Mouse (Mus musculus) heart, embryonic 16.5 days (tissue): ENCODE data around the gene Zcrb1. TPM values are rescaled to one million over a fixed set of nuclear protein-coding genes. Genes with fewer than 3 reads are reported as not detected.

Source experiments
- ATAC-seq: fragments of 200-750 bp; cut with Nextera tagmentation; replicated peaks from 2 replicates; pipeline ENCODE4 v1.8.0; 2017; ENCODE audit warnings: moderate number of reproducible peaks; ENCODE audit not compliant: insufficient read depth, low FRiP score; ENCODE audit errors: extremely low read depth
- H3K27ac ChIP-seq: fragments of 300-500 bp; sonication (generic); 2 replicates; pipeline ENCODE4 v1.5.1; 2014; ENCODE audit warnings: mild to moderate bottlenecking, low read length, control low read depth, moderate library complexity
- H3K27me3 ChIP-seq: fragments of 300-500 bp; sonication (generic); 2 replicates; pipeline ENCODE4 v1.6.1; 2014; ENCODE audit warnings: low read length, mixed read lengths; ENCODE audit not compliant: control insufficient read depth, insufficient read depth
- H3K36me3 ChIP-seq: fragments of 300-500 bp; sonication (generic); 2 replicates; pipeline ENCODE4 v1.6.1; 2014; ENCODE audit not compliant: control insufficient read depth, insufficient read depth
- H3K4me1 ChIP-seq: fragments of 300-500 bp; sonication (generic); 2 replicates; pipeline ENCODE4 v1.6.1; 2014; ENCODE audit warnings: low read length, mixed read lengths; ENCODE audit not compliant: control insufficient read depth, insufficient read depth
- H3K4me2 ChIP-seq: fragments of 300-500 bp; sonication (generic); 2 replicates; pipeline ENCODE4 v1.6.1; 2014; ENCODE audit warnings: low read depth, mild to moderate bottlenecking, control low read depth, low read length
- H3K4me3 ChIP-seq: fragments of 300-500 bp; sonication (generic); 2 replicates; pipeline ENCODE4 v1.5.1; 2014; ENCODE audit warnings: mild to moderate bottlenecking, control low read depth, low read length
- H3K9ac ChIP-seq: fragments of 300-500 bp; sonication (generic); 2 replicates; pipeline ENCODE4 v1.6.1; 2014; ENCODE audit warnings: low read length, control low read depth
- H3K9me3 ChIP-seq: fragments of 300-500 bp; sonication (generic); replicated peaks from 2 replicates; pipeline ENCODE4 v1.6.1; 2016; ENCODE audit warnings: low read length; ENCODE audit not compliant: control insufficient read depth
- WGBS: fragments of 180-500 bp; shearing (Covaris S2); extraction: QIAGEN DNeasy Blood & Tissue Kit; methylation state at CpG from one replicate; pipeline ENCODE4 v1.1.7; 2014; 5-methylcytosine and 5-hydroxymethylcytosine counted together
- polyA plus RNA-seq: library from polyadenylated mRNA; unstranded; fragments of >200 nt; fragmentation: Nextera tagmentation; extraction: Ambion mirVana; gene quantifications from 2 replicates; pipeline ENCODE4 v1.2.1, GENCODE M21; 2015

Gene Zcrb1
- polyA plus RNA-seq, 1 experiment from 2014 or later, result 114 TPM

- Histone ChIP-seq H3K9ac (no peak overlapping the region), H3K4me1 (no peaks in the 10 kb centered on the region; the same call in 1 of the 2 replicates), H3K4me3 (no peak overlapping the region), H3K27me3 (no peaks in the 10 kb centered on the region), H3K9me3 (no peaks in the 10 kb centered on the region), H3K36me3 (peaks cover 9% of the 10 kb centered on the region), H3K27ac (no peak overlapping the region), H3K4me2 (no peak overlapping the region)
- no peak for ATAC-seq
- 94% methylated on average over 9 of the region's 9 CpGs for WGBS
Observed at GRCm38 (mm10) chr15:93414456-93414855, 16.3 kb upstream of the Zcrb1 start.

GRCm38 (mm10) chr15:93412445-93412844 is 14.3 kb upstream of the Zcrb1 start:
- no peak overlapping the region for H3K9ac ChIP-seq
- ATAC-seq, result no peak
- no peak overlapping the region for H3K27ac ChIP-seq
- H3K4me1 ChIP-seq, result no peaks in the 10 kb centered on the region; the same call in 1 of the 2 replicates
- H3K9me3 ChIP-seq, result no peaks in the 10 kb centered on the region
- WGBS, result 91% methylated on average over 3 of the region's 3 CpGs
- H3K4me2 ChIP-seq, result no peak overlapping the region
- peaks cover 9% of the 10 kb centered on the region for H3K36me3 ChIP-seq
- H3K4me3 ChIP-seq, result no peak overlapping the region
- no peaks in the 10 kb centered on the region for H3K27me3 ChIP-seq

DNA sequence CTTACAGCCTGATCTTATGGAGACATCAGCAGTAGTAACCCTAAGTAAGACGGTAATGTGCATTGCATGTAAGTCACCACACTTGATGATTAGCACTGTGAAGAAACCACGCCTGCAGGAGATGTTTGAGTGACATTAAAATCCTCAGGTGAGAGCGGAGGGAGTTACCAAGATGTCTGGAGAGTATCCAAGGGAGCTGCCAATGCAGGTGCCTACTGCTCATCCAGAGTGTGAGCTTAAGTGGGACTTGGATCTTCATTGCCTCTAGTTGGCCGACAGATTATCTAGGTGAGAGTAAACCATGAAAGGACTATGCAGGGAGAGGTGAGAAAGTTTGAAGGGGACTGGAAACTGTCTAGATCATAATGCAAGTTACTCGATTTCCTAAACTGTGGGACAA is 8.4 kb upstream of the Zcrb1 start:
- no peaks in the 10 kb centered on the region; the same call in none of the 2 replicates for H3K36me3 ChIP-seq
- no peak overlapping the region for H3K4me3 ChIP-seq
- H3K27me3 ChIP-seq, result no peaks in the 10 kb centered on the region
- H3K4me1 ChIP-seq, result 0 out of 2 replicates have a peak, but pooled peaks cover 2% of the 10 kb centered on the region
- H3K9me3 ChIP-seq, result no peaks in the 10 kb centered on the region
- WGBS, result 90% methylated on average over 5 of the region's 5 CpGs
- H3K27ac ChIP-seq, result no peak overlapping the region
- no peak overlapping the region for H3K9ac ChIP-seq
- H3K4me2 ChIP-seq, result no peak overlapping the region
- no peak for ATAC-seq

- no peaks in the 10 kb centered on the region for H3K9me3 ChIP-seq
- ATAC-seq, result no peak
- H3K36me3 ChIP-seq, result no peaks in the 10 kb centered on the region; the same call in 1 of the 2 replicates
- H3K9ac ChIP-seq, result no peak overlapping the region
- H3K27me3 ChIP-seq, result no peaks in the 10 kb centered on the region
- H3K27ac ChIP-seq, result no peak overlapping the region
- 82% methylated on average over 7 of the region's 7 CpGs for WGBS
- peaks cover 4% of the 10 kb centered on the region; the same call in 1 of the 2 replicates for H3K4me1 ChIP-seq
- no peak overlapping the region for H3K4me3 ChIP-seq
- H3K4me2 ChIP-seq, result no peak overlapping the region
Observed at GRCm38 (mm10) chr15:93405446-93405986, 7.4 kb upstream of the Zcrb1 start.

- Histone ChIP-seq H3K4me2 (no peak overlapping the region), H3K4me3 (no peak overlapping the region), H3K4me1 (peaks cover 6% of the 10 kb centered on the region), H3K27me3 (no peaks in the 10 kb centered on the region), H3K9ac (no peak overlapping the region), H3K9me3 (no peaks in the 10 kb centered on the region), H3K36me3 (no peaks in the 10 kb centered on the region; the same call in 1 of the 2 replicates), H3K27ac (no peak overlapping the region)
- ATAC-seq, result no peak
Observed at GRCm38 (mm10) chr15:93404849-93405248, 6.7 kb upstream of the Zcrb1 start.

- no peak overlapping the region for H3K9ac ChIP-seq
- no peaks in the 10 kb centered on the region; the same call in 1 of the 2 replicates for H3K36me3 ChIP-seq
- H3K4me1 ChIP-seq, result peaks cover 17% of the 10 kb centered on the region
- no peaks in the 10 kb centered on the region for H3K9me3 ChIP-seq
- H3K4me3 ChIP-seq, result no peak overlapping the region
- H3K27me3 ChIP-seq, result no peaks in the 10 kb centered on the region
- 93% methylated on average over 2 of the region's 2 CpGs for WGBS
- no peak overlapping the region for H3K27ac ChIP-seq
- no peak for ATAC-seq
- H3K4me2 ChIP-seq, result no peak overlapping the region
Observed at GRCm38 (mm10) chr15:93402730-93403129, 4.6 kb upstream of the Zcrb1 start.

- no peaks in the 10 kb centered on the region; the same call in 1 of the 2 replicates for H3K36me3 ChIP-seq
- 50% methylated on average over 4 of the region's 4 CpGs for WGBS
- H3K4me1 ChIP-seq, result peaks cover 24% of the 10 kb centered on the region
Observed at GRCm38 (mm10) chr15:93401446-93401845, 3.3 kb upstream of the Zcrb1 start.

GRCm38 (mm10) chr15:93398699-93399540 is 786 bp upstream of the Zcrb1 start:
- no peaks in the 10 kb centered on the region for H3K27me3 ChIP-seq
- no peak for ATAC-seq
- 4% methylated on average over 36 of the region's 36 CpGs for WGBS

More at GRCm38 (mm10) chr15:93401446-93401845, 3.3 kb upstream of the Zcrb1 start:
- H3K4me3 ChIP-seq, result no peak overlapping the region
- no peak overlapping the region for H3K9ac ChIP-seq
- H3K9me3 ChIP-seq, result no peaks in the 10 kb centered on the region
- no peaks in the 10 kb centered on the region for H3K27me3 ChIP-seq
- no peak overlapping the region for H3K4me2 ChIP-seq
- ATAC-seq, result no peak
- no peak overlapping the region for H3K27ac ChIP-seq

DNA sequence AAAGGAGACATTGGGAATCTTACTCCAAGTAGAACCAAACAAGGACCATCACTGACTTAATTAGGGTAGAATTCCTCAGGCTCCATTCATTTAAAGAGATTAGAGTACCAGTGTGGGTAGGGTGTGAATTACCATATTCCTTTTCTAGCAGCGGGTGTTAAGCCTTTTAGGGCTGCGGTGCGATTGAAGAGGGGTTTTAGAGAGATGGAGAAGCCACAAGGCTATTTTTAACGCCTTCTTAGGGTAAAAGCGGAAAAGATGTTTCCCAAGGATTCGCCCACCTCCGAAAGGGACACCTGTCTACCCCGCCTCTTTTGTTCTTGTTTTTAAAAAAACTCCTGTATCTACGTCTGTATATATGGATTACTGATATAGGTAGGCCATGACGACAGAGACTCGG is 865 bp downstream of the Zcrb1 start:
- no peak for ATAC-seq
- peaks cover 24% of the 10 kb centered on the region for H3K4me1 ChIP-seq
- no peak overlapping the region for H3K27ac ChIP-seq
- H3K36me3 ChIP-seq, result peaks cover 8% of the 10 kb centered on the region; the same call in 1 of the 2 replicates
- peak overlapping the region; percentile 95 for H3K9ac ChIP-seq
- 1% methylated on average over 11 of the region's 11 CpGs for WGBS
- no peaks in the 10 kb centered on the region for H3K27me3 ChIP-seq
- H3K4me2 ChIP-seq, result peak overlapping the region; percentile 75
- H3K9me3 ChIP-seq, result no peaks in the 10 kb centered on the region
- H3K4me3 ChIP-seq, result peak overlapping the region; percentile 97

More at GRCm38 (mm10) chr15:93398699-93399540, 786 bp upstream of the Zcrb1 start:
- peak overlapping the region; percentile 95 for H3K9ac ChIP-seq
- H3K4me3 ChIP-seq, result peak overlapping the region; percentile 97
- H3K9me3 ChIP-seq, result no peaks in the 10 kb centered on the region
- peak overlapping the region; percentile 81 for H3K4me2 ChIP-seq
- peaks cover 8% of the 10 kb centered on the region; the same call in 1 of the 2 replicates for H3K36me3 ChIP-seq
- H3K27ac ChIP-seq, result peak overlapping the region; percentile 91
- H3K4me1 ChIP-seq, result peaks cover 24% of the 10 kb centered on the region
